Mouse (Mus musculus) layer of hippocampus, postnatal 14 days (tissue): ENCODE results near the gene Aamp. TPM values are rescaled to one million over a fixed set of nuclear protein-coding genes. Genes with fewer than 3 reads are reported as not detected.
A peak's percentile ranks its signal among the peaks of the same experiment; 100 is the strongest.
"Not testable (repeated sequence)": the region's sequence is repeated elsewhere in the genome, so short reads cannot be mapped to it uniquely, and the experiment has no call there.

ENCODE experiments used
- DNase-seq, 2 experiments: peaks; one replicate each; pipeline ENCODE4 v3.0.0; 2021 to 2022; ENCODE audit warnings: low spot score in 2 of 2, mixed read lengths in 1 of 2
- total RNA-seq, 2 experiments: library from RNA; stranded (reverse); gene quantifications; 2 replicates each; pipeline ENCODE4 v1.2.3; 2021

Gene Aamp
- total RNA-seq, 2 experiments from 2014 or later, result 143 to 145 TPM

DNA sequence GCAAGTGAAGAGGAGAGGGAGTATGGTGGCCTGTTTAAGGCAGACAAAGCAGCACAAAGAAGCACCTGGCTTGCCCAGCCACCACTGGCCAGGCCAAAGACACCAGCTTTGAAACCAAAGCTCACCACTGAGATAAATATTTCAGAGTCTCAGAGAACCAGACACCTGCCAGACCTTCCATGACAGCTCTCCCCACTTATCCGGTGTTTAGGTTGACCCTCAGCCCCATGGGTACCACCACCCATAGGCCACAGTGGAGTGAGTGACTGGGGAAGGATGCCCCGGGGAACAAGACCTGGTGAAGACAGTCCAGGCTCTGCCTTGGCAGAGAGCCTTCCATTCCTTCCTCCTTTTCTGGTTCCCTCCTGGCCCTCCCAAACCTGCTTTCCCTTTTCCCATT, 18.3 kb upstream of the Aamp start:
- DNase-seq, result no peak

DNA sequence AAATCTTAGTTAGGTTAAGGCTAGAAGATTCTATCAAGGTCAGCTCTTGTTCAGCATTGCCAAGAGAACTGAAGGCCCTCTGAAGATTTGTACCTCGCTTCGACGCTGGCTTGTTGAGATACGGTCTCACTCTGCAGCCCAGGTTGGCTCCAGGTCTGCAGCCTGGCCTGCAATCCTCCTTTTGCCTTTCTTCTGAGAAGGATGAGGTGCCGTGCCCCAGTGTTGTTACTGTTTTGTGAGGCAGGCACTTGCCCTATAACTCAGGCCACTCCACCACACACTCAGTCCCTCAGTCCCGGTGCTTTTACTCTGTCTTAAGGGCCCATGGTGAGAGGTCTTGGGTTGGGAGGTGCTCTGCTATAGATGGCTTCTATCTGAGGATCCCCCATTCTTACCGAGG, 17.7 kb upstream of the Aamp start:
- DNase-seq, result no peak

DNA sequence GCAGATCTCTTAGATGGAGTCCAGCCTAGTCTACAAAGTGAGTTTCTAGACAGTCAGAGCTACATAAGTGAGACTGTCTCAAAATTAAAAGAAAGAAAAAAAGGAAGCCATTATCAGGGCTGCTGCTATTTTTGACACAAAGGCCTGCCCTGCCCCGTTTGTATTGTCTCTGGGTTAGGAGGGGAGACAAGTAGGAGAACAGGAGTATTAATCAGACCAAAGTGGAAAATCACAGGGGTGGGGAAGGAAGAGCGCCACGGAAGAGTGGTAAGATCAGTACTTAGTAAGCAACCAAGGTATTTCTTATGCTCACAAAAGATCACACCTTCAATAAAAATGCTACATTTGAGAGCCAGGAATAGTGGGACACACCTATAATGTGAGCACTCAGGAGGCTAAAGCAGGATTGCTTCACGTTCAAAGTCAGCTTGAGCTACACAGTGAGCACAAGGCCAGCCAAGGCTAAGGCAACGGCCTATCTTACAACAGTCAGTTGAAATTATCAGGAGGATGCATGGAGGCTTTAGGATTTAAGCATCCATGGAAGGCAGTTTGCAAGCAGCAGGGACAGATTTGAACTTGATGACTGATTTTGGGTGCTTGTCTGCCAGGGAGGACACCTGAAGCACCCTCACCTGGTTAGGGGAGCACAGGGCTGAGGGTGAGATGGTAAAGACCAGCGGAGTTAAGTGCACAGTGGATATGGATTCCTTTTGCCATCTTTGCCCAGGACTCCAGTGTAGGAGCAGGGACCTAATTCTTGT, 16.0 kb upstream of the Aamp start:
- no peak for DNase-seq

DNA sequence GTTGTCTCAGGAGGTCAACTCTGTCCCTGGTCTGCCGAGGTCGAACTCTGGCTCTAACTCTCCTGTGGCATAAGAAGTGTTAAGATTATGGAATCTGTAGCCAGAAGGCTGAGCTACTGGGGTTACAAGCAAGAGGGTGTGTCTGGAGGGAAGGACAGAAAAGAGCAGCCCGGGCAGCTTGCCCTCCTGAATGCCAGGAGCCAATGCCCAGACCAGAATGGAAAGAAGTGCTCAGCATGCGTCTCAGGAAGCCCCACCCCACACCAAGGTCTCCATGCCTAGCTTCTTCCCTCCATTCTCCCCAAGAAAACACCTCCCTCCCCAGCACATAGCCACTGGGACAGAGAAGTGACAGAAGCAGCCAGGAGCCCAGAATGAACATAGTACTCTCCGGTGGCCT, 14.5 kb upstream of the Aamp start:
- DNase-seq, result no peak

DNA sequence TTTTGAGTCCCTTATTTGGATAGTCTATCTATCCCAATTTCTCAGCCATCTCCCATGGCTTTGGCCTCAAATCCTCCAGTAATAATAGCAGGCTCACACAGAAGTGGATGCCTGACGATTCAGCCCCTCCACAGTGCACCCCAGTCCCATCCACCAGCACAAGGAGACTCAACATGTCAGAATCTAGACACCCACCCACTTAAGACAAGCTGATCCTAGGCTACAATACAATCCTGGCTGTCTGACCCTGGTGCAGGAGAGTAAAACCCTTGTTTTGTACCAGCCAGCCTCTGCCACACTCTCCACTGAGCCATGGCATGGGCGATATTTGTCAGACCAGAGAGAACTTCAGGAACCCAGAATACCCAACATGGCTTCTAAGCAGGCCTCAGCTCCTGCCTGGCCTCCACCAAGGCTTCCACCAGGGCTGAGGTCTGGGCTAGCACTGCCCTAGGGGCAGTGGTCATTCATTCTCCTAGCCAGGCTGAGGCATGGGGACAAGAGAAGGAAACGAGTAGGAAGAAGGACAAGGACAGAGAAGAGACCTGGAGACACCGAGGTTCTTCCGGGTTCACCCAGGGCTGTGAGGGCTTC, 13.7 kb upstream of the Aamp start:
- DNase-seq, result no peak

DNA sequence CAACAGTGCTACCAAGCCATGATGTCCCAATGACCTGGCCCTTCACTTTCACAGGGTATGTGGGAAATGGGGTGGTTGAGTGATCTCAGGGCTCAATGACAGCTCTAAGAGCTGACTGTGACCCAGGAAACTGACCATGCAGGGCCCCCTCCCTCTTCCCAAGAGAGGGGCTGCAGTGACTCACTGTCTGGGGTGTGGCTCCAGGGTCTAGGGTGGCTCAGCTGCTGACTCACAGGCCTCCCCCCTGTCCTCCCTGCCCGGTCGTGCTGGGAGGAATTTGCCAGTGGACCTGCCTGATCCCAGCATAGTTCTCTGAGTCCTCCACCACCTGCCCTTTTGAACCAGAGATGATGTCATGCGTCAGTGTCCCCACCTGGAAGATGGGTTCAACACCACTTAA, 12.7 kb upstream of the Aamp start:
- no peak for DNase-seq

DNA sequence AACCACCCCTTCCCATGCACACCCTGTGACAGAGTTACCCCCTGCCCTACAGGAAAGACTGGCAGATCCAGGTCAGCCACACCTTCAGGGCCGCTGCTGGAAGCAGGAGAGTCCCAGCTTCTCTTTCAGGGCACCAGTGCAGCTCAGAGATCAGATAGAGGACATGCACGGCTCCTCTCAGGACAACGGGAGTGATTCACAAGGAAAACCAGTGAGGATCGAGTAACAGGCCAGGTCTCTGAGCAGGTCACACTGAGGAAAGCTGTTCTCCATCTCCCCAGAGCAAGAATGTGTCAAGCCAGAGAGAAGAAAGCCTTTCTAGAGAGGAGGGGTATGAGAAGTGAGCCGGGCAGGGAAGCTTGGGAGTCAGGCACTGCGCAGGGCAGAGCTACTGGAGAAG, 11.9 kb upstream of the Aamp start:
- DNase-seq, result no peak

DNA sequence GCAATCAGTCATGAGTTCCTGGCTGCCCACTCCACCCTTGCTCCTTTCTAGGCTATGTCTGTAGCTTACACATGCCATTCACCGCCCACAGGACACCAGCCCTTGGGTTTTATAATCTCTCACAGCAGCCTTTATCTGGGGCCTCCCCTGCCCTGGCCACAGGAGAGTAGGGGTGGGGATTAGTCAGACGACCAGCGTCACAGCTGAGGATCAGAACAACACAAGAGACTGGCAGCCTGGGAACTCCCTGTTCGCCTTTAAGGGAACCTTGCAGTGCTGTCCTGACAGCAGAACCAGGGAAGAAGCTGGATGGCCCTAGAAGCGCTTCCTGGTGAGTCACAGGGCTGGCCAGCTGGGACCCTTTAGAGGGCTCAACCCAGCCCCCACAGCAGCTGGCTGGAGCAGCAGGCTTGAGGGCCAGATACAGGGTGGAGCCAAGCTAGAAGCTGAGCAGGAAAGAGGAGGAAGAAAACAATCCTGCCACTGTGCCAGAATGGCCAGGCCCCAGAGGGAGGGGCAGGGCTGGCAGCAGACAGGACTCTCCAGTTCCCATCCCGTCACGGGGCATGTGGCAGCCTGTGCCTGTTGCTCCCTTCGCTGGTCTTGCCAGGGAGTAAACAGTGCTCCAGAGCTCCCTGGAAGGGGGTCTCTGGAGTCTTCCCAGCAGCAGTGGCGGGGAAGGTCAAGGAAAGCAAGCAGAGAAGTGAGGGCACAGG, 11.1 kb upstream of the Aamp start:
- peak; percentile 80 to 93 for DNase-seq

DNA sequence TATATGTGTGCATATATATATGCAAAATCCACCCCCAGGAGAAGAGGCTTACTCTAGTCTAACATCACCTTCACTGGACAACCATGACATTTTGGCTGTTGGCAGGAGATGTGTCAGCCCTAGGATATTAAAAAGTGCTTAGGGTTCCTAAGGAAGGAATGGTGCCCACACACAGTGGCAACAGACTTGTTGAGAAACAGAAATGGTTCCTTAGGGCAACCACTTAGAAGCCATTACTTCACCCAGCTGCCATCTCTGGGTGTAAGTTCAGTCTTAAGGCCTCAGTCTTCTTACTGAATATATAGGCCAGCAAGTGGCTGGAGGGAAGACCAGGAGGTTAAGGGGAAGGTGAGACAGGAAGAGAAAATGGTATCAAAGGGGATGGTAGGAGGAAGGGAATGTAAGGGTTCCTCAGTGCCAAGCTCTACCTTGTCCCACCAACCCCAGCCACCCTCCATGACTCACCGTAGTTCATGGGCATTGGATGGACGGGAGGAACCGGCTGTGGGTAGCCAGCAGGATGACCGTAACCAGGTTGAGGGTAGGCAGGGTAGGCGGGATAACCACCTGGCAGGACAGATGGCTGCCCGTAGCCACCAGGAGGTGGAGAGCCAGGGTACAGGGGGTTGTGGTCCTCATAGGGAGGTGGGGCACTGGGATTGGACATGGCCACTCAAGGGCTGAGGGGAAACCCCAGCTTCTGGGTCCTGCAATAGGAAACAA, 10.4 kb upstream of the Aamp start:
- DNase-seq, result no peak

DNA sequence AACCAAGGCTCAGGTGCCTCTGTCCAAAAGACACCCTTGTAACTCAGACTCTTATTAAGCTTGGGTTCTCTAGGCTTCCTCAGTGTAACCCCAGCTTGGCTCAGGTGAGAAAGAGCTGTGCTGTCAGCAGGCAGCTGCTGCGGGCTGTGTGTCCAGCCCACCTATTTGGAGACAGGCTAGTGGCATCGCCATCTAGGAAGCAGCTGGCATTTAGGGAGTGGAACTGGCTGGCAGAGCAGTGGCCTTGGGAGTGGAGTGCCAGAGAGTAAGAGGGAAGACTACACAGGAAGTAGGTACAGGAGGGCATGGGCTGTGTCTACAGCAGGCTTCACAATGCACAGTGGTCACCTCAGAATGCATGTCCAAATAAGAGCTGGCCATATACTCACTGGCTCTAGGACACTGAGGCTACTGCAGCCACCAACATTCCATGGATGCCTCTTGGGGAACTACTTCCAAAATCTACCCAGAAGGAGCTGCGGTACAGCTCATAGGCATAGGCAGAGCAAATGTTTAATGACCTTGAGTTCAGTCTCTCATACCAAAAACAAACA, 9.6 kb upstream of the Aamp start:
- DNase-seq, result no peak

DNA sequence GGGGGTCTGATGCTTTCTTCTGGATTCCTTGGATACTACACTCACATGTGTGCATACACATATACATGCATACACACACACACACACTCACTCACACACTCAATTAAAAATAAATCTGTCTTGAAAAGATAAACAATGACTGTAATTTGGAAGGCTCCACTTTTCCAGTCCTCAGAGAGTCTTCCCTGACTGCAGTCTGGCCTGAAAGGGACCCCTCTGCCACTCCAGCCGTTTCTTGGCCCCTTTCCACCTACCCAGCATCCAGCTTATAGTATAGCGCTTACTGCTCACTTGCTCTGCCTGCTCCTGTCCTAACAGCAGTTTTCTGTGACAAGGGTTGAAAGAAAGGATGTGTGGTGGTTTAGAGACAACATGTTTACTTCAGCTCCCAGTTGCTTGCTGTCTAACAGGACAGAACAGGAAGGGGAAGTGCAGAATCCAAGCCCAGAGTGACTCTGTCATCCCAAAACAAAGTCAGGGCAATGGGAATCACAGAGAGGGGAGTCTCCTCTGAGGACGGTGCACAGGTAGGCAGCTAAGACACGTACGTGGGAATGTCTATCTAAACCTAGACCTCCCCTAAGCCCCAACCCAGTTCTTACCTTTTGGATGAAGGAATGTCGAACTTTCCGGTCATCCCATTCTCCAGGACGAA, 8.9 kb upstream of the Aamp start:
- no peak for DNase-seq

DNA sequence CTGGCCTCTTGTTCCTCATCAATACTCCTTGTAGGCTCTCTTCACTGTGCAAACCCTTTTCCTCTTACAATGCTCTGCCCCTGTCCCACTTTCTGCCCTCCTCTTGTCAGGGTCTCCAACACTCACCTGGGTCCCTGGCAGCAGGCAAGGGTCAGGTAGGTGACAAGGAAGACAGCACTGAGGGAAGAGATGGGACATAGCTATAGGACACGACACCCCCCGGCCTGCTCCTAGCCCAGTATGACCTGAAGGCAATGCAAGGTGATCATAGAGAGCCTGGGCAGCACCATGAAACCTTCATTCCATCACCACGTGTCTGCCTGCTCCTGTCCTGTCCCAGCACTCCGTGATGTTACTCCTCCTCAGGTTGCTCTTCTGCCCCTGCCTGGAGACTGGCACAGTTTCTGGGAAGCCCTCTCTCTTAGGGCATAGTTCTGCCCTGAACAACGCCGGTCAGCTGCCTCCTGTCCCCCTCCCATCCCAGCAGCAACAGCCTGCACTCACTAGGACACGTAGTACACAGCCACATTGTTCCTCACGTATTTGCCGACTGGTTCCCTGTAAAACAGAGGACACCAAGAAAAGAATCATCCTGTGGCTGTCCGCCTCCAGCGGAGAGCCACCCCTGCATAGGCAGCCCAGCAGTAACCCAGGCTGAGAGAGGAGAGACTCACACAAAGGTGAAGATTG, 7.9 kb upstream of the Aamp start:
- no peak for DNase-seq

DNA sequence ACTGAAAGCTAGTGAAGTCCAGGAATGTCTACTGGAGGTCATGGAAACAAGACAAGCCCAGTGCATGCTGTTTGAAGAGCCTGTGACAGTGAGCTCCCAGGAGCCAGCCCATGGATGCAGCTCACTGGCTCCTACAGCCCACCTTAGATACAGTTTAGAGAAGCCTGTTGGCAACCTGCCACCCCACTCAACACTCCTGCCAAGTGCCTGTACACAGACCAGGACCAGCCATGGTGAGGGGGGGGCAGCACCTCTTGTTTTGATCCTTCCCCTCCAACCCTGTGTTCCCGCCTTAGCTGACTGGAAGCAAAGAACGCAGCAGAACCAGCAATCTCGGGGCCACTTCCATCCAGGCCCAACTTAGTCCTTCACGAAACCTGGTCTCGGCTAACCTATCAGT, 5.6 kb upstream of the Aamp start:
- no peak for DNase-seq

DNA sequence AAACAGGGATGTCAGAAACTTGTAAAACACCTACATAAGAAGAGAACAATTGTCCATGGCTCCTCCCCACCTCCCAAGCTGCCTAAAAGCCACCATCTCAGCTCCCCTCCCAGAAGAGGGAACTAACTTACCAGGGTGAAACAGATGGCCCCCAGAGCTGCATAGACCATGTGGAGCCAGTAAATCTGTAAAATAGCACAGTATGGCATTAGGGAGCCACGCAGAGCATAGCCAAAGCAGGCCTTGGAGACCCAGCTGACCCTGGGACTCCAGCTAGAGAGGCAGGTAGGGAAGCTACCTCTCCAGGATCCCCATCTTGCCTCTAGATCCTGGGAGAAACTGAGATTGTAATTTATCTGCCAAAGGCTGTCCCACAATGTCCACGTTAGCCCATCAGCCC, 5.2 kb upstream of the Aamp start:
- DNase-seq, result no peak

DNA sequence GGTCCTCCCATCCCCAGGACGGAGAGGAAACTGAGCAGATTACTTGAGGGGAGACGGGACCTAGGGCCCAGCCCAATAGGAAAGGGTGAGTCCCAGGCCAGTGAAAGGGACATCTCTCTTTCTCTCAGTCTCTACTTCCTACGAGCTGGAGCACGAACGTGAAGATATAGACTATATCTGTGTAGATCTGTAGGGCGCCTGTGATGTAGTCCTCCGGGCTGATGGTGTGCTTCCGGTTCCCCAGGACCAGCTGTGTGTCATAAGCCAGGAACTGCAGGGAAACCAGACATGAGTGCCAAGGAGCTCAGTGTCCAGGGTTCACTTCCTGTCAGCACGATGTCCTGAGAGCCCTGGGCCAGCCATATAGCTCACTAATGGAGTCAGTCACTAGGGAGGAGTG, 4.7 kb upstream of the Aamp start:
- DNase-seq, result no peak

DNA sequence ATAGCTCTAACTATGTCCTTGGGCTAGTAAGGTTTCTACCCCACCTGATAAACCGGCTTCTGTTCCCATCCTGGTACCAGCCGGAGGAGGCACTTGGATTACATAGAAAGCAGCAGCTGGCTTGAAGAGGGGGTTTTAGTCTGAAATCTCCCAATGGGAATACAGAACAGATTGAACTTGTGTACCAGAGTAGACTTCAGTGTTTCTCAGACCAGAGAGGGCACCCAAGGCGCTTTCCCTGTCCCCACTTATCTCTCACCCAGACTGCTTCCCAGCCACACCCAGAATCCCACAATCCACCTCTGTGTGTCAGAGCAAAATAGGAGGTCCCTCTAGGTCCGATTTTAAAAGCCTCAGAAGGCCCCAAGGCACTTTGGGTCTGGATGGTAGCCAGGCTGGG, 3.8 kb upstream of the Aamp start:
- no peak for DNase-seq

DNA sequence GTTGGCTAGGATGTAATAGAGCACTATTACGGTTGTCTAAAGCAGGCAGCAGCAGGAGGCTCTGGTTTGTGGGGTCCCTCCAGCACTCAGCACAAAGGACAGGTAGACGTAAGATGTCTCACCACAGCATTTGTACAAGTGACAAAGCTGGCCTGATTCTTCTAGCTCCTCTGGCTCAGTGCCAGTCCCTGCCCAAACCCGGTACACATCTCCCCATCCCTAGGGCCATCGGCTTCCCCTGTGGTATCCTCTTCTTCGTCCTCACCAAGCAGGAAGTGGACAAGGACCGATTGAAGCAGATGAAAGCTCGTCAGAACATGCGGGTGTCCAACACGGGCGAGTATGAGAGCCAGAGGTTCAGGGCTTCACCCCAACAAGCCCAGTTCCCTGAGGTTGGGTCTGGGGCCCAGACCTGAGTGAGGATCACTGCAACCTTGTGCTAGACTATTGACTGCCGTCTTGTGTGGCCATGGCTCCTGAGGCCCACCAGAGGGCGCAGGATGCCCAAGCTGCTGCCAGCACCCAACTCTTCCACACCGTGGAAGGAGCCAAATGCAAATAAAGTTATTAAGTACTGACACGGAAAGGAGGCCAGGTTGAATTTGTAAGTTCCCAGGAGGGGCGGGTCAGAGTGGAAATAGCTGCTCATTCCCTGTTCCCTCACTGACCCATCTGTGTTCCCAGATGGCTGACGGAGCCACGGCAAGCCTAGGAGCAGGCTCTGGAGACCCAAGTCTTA, 2.5 kb upstream of the Aamp start:
- DNase-seq, result not testable (repeated sequence)

DNA sequence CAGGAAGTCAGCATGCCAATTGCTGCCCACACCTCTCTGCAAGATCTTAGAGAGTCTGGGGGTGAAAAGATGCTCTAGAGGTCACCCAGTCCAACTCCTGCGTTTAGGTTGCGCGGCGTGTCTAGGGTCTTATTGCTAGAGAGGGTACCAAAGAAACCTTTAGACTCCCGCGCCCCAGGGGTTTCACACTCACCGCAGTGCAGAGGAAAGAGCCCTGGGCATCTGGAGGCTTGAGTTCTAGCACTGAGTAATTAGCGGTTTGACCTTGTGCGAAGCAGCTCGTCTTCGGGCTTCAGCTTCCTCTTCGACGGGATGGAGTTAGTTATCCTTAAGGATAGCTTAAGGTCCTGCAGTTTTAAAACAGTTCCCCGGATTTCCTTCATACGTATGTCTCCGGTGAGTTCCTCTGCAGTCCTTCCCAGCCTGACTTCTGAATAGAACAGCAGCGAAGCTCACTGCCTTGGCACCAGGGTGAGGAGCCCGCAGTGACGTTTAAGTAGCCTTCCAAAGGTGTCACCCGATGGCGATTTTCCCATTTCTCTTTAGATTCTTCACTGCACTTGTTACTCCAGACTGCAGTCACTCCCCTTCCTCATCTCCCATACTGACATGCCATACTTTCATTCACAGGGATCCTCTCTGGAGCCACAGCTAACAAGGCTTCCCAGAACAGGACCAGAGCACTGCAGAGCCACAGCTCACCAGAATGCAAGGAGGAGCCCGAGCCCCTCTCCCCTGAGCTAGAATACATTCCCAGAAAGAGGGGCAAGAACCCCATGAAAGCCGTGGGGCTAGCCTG, 873 bp upstream of the Aamp start:
- no peak for DNase-seq
